Mouse (Mus musculus) liver, embryonic 14.5 days (tissue): ENCODE data around the gene Mtmr10.

Experiments used
- CTCF ChIP-seq: IDR thresholded peaks from 2 replicates; pipeline ENCODE4 v1.5.1; 2016; ENCODE audit warnings: antibody characterized with exemption, low read depth, control low read depth
- EP300 ChIP-seq: IDR thresholded peaks from 2 replicates; pipeline ENCODE4 v1.6.1; 2016; ENCODE audit warnings: antibody characterized with exemption, low read depth

DNA sequence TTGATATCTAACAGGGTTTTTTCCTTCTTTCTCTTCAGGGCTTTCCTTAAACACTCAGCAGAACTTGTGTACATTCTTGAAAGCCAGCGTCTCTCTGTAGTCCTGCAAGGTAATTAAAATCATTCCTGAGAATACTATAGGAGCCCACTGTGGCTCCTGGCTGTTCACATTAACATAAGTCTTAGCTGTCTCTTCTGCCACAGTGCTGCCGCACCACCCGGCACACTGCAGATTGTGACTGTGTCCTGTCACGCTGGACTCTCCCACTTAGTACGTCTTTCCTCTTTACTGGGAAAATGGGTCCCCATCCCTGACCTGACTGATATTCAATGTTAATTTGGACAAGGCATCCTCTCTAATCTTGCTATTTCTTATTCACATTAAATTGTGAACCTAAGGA, 33.7 kb downstream of the Mtmr10 start:
- no peak for TF ChIP-seq CTCF
- no peak for TF ChIP-seq EP300
